Mouse (Mus musculus): ENCODE measurements around the gene Inhbc. TPM values are rescaled to one million over a fixed set of nuclear protein-coding genes. Genes with fewer than 3 reads are reported as not detected.
"Not testable (repeated sequence)": the region's sequence is repeated elsewhere in the genome, so short reads cannot be mapped to it uniquely, and the experiment has no call there.

Inhbc gene
- total RNA-seq, 2 experiments from 2014 or later = not detected

DNA sequence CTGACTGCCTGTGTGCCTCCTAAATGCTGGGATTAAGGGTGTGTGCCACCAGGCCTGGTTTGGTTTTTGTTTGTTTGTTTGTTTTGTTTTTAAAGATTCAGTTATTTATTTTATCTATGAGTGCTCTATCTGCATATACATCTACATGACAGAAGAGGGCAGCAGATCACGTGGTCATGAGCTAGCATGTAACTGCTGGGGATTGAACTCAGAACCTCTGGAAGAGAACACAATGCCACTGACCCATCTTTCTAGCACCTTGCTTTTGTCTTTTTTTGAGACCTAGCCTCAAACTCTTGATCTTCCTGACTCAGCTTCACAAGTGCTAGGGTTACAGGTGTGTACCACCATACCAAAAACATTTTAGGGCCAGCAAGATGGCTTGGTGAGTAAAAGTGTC is 35.0 kb downstream of the Inhbc start:
- intact Hi-C loops (cut with DNase I; ENCODE audit: low total_unique reads) = no loop called here
- no peak for DNase-seq

DNA sequence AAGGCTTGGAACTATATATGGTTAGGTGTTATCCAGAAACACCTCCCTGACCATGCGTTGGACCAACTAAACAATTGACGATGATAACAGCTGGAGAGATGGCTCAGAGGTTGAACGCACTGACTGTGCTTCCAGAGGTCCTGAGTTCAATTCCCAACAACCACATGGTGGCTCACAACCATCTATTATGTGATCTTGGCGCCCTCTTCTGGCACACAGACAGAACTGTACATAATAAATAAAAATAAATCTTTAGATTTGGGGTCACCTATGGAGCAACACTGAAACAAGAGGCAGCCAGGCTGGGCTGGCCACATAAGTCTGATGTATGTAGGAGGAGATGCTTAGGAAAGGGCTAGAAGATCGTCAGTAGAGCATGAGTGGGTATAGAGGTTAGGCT is 37.1 kb downstream of the Inhbc start:
- intact Hi-C loops (cut with DNase I; ENCODE audit: low total_unique reads) = no loop called here
- no peak for DNase-seq

DNA sequence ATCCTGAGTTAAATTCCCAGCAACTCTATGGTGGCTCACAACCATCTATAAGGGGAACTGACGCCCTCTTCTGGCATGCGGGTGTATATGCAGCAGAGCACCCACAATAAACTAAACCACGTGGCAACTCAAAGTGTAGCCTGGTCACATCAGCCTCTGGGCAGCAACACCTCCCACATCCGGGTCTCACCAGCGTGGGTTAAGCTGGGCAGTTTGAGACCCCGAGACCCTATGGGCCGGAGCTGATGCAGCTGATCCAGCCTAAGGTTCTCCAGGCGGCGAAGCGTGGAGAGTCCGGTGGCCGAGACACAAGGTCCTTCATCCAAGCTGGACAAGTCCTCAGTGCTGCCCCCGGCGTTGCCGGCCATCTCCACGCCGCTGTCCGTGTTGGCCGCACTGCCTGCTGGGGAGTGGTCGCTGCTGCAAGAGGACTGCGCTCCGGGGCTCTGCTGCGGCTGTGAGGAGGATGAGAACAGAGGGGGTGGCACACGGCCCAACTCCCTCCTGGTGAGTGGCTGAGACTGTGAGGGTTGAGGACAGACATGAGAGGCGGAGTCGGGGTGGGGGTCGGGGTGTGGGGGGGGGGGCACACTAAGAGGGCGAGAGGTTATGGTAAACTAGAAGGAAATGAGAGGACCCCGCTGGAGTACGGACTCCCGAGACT is 37.9 kb downstream of the Inhbc start:
- no peak for DNase-seq
- intact Hi-C loops (cut with DNase I; ENCODE audit: low total_unique reads) = no loop called here

DNA sequence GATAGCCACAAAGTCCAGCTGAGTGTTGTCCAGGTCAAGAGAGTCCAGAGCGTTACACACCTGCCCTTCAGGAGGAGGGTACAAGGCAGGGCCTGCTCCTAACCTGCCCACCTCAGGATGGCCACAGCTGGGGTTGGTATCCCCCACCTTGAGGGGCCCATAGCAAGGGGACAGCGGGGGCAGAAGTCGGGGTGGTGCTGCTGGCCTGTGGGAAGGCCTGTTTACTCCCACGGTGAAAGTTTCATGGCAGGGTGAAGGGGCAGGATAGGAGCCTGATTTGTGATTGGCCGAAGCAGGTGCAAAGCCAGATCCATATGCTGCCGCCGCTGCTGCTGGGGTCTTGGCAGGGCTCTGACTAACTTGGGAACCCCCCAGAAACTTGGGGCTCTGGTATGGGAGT is 40.0 kb downstream of the Inhbc start:
- no peak for DNase-seq
- intact Hi-C loops (cut with DNase I; ENCODE audit: low total_unique reads) = no loop called here

DNA sequence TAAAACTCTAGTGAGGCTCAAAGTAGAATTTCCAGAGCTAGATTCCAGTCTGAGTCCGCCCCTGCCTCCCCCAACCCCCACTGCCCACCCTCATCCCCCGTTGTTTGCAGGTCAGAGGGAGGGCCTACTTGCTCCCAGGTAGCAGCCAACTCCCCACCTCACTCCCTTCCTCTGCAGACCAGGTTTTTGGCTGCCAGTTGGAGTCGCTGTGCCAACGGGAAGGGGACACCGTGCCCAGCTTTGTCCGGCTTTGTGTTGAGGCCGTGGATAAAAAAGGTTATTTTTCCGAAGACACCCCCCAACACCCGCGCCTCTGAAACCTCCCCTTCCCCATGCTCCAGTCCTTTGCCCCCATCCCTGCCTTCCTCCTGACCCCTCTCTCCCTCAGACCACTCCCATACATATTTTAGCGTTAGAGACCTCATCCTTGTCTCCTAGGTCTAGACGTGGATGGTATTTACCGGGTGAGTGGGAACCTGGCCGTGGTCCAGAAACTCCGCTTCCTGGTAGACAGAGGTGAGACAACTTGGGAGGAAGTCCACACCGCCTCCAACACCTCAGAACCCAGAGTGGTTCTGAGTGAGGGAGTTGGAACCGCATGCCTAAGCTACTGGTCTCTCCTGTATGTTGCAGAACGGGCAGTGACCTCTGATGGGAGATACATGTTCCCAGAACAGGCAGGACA is 42.6 kb downstream of the Inhbc start:
- DNase-seq = no peak
- intact Hi-C loops (cut with DNase I; ENCODE audit: low total_unique reads) = no loop called here

DNA sequence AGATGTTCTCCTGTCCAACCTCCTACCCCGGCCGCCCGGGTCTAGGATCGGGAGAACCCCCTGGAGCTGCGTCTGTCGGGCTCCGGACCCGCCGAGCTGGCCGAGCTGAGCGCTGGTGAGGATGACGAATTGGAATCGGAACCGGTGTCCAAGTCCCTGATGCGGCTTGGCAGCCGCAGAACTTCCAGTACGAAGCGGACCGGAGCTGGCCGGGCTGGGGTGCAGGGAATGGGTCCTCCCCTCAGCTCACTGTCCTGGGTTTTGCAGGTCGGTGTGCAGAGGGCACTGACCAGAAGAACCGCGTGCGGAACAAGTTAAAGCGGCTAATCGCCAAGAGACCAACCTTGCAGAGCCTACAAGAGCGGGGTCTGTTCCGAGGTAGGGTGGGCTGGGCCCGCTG is 43.4 kb downstream of the Inhbc start:
- peak; percentile 49 for DNase-seq
- intact Hi-C loops (cut with DNase I; ENCODE audit: low total_unique reads) = no loop called here

DNA sequence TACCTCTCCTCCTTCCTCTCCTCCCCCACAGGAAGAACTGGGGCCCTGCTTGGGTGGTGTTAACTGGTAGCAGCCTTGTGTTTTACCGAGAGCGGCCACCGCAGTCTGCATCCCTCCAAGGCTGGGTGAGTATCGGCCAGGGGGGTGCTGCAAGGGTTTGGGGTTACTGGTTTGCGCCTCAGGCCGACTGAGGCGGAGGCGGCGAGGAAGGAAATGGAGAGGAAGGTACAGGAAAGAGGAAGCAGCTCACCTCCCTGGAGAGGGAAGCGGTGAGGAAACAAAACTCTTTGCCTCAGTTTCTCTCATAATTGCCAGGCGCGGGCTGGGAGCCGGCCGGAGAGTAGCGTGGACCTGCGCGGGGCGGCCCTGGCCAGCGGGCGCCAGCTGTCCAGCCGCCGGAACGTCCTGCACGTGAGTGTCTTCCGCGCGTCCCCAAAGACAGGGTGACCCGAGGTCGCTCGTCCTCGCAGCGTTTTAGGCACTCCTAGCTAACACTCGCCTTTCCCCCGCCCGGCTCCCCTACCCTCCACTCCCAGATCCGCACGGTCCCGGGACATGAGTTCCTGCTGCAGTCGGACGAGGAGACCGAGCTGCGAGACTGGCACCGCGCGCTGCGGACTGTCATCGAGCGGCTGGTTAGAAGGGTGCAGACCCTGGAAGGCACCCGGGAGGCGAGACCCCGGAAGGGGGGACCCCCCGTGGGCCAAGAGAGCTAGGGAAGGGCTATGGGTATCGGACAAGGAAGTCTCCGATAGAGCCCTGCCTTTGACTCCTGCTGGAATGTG is 44.0 kb downstream of the Inhbc start:
- intact Hi-C loops (cut with DNase I; ENCODE audit: low total_unique reads) = no loop called here
- DNase-seq = peak; percentile 27

DNA sequence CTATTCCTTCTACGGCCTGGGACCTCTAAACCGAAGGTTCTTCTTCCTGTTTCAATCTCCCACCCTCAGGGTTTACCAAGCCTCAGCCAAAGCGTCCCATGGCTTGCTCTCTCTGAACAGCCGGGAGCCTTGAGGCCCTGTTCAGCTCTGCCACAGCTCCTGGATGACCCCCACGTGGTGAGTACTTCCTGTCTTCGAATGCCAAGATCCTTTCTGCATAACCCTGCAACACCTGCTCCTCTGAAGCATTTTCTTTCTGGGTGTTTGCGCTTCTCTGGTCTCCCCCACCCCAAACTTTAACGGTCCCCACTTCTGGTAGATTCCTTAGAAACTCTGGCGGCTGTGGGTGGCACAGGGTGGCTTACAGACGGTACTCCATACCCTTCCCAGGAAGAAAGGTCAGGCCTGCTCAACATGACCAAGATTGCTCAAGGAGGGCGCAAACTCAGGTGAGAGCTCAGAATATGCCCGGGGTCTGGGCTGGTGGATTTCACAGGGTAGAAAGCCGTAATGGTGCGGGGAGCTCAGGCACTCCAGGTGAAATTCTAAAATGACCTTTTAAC is 44.7 kb downstream of the Inhbc start:
- no peak for DNase-seq
- intact Hi-C loops (cut with DNase I; ENCODE audit: low total_unique reads) = no loop called here

DNA sequence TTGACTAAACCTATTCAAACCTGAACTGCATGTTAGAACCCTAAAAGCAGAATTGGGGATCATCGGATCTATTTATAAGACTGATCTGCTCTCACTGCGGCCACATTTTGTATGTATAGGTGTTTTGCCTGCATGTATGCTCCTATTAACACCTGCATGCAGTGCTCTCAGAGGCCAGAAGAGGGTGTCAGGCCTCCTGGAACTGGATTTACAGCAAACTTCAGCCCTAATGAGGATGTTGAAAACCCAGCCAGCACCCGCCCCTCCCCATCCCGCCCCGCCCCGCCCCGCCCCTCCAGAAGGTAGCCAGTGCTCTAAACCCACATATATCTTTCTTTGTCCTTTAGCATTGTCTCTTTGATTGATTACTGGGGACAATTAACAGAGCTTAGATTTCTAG is 45.7 kb downstream of the Inhbc start:
- no peak for DNase-seq
- intact Hi-C loops (cut with DNase I; ENCODE audit: low total_unique reads) = no loop called here

DNA sequence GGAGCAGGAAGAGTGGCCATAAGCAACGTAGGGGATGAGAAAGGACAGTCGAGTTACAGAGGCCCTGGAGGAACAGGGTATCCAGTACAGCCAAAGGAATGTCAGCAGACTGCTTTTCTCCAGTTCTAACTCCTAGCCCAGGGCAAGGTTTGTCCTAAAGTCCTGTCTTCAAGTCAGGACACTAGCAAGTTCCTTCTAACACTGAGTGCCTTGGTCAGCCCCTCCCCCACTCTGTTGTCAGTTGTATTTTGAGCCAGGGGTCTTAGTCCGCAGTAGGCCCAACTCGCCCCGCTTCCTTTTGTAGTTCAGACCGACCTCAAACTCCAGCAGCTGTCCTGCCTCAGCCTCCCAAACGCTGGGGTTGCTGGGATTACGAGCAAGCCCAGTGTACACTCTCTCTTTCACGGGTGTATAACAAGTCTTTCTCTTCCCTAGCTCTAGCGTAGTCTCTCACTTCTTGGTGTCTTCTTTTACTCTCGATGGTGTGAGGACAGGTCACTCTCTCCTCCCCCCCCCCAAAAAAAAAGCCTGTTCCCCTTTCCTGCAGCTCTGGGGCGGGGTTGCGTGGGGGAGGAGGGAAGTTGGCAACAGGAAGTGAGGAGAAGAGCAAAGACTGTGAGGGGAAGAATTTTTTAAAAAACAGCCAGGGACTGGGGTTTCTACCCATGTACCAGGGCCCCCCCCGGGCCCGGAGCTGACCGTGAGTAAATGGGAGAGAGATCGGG is 46.9 kb downstream of the Inhbc start:
- DNase-seq = no peak
- intact Hi-C loops (cut with DNase I; ENCODE audit: low total_unique reads) = no loop called here

DNA sequence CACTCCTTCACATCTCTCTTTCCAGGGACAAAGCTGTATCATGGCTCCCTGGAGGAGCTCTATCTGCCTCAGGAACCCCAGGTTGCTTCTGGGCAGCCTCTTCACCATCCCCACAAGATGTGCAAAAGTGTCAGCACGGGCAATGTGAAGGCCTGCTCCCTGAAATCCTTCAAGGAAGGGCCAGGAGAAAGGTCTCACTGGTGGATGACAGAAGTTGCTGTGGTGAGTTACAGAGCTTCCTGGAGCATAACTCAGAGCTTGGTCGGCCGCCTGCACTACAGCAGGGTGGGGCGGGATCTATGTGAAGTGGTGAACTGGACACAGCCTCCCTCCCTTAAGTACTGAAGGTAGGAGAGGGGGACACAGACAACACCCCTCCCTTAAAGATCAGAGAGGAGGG is 47.6 kb downstream of the Inhbc start:
- DNase-seq = no peak
- intact Hi-C loops (cut with DNase I; ENCODE audit: low total_unique reads) = no loop called here

DNA sequence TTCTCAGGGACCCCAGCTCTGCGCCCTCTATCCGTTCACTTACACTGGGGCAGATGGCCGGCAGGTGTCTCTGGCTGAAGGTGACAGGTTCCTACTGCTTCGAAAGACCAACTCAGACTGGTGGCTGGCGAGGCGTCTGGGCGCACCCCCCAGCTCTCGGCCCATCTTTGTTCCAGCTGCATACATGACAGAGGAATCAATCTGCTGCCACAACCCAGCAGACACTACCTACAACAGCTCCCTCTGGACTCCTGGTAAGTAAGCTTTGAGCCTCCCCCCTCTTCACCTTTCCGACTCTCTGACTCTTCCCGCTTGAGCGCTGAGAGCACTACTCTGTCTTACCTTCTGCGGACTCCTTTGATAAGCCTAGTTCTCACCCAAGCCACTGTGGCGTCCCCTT is 48.1 kb downstream of the Inhbc start:
- no peak for DNase-seq
- intact Hi-C loops (cut with DNase I; ENCODE audit: low total_unique reads) = no loop called here

DNA sequence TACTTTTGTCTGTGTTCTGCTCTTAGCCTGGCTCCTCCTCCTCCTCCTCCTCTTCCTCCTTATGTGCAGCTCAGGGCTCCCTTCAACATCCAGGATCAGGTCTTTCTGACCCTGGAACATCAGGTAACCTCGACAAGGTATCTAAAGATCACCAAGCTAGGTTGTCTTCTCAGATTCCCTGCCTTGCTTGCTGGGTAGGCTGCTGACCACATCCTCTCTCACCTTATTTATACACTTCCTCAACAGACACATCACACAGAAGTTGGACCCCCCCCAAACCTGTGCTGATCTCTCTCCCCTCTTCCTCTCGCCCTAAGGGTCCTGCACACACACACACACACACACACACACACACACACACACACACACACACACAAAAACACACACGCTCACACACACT is 48.6 kb downstream of the Inhbc start, which contains the start of gene Arhgap9:
Gene Arhgap9, plus strand, starts transcription at position 344 of the 400 bp plus-strand sequence.
- intact Hi-C loops (cut with DNase I; ENCODE audit: low total_unique reads) = no loop called here
- DNase-seq = no peak

DNA sequence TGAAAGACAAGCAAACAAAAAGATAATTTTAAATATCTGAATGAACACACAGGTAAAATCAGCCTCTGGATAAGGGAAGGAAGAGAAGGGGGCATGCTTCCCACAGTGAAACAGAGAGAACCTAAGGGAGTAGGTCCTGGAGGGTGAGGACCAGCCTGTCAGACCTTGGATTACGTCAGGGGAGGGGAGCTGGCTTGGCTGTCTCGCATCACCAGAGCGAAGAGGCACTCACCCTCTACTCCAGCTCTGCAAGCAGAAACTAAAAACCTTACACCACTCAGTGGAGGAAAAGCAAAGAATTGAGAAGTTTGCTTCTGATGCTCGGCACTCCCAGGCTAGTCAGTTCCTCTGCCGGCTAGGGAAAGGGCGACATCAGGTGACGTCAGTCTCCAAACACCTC is 50.3 kb downstream of the Inhbc start:
- intact Hi-C loops (cut with DNase I; ENCODE audit: low total_unique reads) = loop anchor here (5.0 kb wide), 1 partner anchor 1302 kb away; no protein-coding TSS in a partner anchor
- no peak for DNase-seq

DNA sequence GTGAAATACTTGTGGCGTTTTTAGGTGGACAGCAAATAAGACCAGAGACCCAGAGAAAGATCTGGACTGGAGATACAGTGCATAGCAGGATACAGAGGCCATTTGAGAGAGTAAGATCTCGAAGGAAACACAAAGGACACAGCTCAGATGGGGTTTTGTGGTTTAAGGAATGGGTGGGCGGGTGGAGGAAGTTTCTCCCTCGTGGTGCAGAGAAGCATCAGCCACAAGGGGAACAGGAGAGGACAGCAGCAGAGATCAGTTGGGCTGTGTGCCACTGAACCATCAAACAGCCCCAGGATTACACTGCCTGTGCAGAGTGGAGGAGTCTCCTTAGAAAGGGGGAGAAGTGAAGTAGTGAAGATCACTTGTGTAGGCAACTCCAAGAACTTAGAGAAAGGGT is 52.2 kb downstream of the Inhbc start:
- DNase-seq = no peak
- intact Hi-C loops (cut with DNase I; ENCODE audit: low total_unique reads) = loop anchor here (5.0 kb wide), 1 partner anchor 1304 kb away; no protein-coding TSS in a partner anchor

DNA sequence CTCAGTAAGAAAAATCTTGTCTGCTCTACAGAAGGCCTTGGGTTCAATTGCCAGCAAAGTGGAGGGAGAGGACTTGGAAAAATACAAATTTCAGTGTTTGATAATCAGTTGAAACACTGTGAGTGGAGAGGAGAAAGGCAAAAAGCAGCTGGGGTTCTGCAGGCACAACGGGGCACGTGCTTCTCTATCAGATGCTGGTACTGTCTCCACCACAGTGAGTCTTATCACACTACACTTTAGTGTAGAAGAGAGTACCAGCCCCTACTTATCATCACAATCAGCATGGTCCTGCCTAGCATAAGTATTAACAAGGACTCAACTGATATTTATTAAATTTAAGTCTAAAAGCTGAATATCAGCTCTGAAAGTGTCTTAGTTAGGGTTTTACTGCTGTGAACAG is 53.0 kb downstream of the Inhbc start:
- intact Hi-C loops (cut with DNase I; ENCODE audit: low total_unique reads) = loop anchor here (5.0 kb wide), 1 partner anchor 1305 kb away; no protein-coding TSS in a partner anchor
- no peak for DNase-seq

DNA sequence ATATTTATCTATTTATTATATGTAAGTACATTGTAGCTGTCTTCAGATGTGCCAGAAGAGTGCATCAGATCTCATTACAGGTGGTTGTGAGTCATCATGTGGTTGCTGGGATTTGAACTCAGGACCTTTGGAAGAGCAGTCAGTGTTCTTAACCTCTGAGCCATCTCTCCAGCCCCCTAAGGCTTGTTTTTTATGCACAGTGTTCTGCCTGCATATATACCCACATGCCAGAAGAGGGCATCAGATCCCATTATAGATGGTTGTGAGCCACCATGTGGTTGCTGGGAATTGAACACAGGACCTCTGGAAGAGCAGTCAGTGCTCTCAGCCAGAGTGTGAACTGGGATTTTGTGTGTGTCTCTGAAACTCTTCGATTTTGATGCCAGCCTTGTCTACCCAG is 55.3 kb downstream of the Inhbc start:
- DNase-seq = not testable (repeated sequence)
- intact Hi-C loops (cut with DNase I; ENCODE audit: low total_unique reads) = loop anchor here (5.0 kb wide), 1 partner anchor 1307 kb away; no protein-coding TSS in a partner anchor

DNA sequence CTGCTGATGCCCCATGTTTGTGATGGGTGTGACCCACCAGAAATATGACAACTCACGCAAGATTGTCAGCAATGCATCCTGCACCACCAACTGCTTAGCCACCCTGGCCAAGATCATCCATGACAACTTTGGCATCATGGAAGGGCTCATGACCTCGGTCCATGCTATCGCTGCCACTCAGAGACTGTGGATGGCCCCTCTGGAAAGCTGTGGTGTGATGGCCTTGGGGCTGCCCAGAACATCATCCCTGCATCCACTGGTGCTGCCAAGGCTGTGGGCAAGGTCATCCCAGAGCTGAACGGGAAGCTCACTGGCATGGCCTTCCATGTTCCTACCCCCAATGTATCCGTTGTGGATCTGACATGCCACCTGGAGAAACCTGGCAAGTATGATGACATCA is 56.7 kb downstream of the Inhbc start:
- intact Hi-C loops (cut with DNase I; ENCODE audit: low total_unique reads); DNase-seq: not testable (repeated sequence)

DNA sequence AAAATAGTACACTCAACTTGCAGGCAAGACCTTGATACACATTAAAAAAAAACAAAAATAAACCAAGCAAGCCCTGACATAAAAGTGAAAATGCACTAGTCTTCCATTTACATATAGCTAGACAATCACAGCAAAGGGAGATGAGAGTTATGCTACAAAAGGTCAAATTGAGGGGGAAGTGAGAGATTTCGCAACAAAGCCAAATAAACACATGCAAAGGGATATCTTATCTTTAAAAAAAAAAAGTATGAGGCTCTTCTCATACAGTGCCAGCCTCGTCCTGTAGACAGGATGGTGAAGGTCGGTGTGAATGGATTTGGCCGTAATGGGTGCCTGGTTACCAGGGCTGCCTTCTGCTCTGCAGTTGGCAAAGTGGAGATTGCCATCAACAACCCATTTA is 57.4 kb downstream of the Inhbc start:
- intact Hi-C loops (cut with DNase I; ENCODE audit: low total_unique reads) = no loop called here
- DNase-seq = no peak

DNA sequence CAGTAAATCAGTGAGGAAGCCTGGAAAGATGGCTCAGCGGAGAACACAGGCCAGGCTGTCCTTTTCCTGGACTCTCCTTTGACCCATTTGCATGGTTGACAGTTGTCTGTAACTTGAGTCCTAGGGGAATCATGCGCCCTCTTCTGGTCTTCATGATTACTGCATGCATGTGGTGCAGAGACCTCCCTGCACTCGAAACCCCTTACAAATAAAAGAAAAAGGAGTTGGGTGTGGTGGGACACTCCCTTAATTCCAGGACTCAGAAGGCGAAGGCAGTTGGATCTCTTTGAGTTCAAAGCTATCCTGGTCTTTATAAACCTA is 57.9 kb downstream of the Inhbc start:
- peak; percentile 75 for DNase-seq
- intact Hi-C loops (cut with DNase I; ENCODE audit: low total_unique reads) = no loop called here
